8 mouse cellular contexts compared by ENCODE assay signal in genomic region chr3:116595603-116595991, GRCm38 (mm10). TPM values are rescaled to one million over a fixed set of nuclear protein-coding genes. Genes with fewer than 3 reads are reported as not detected.
DNase-seq lines count a peak whose midpoint lies in the region; ATAC-seq and TF ChIP-seq lines count a peak whose summit lies in the region.

No protein-coding gene starts in this region.

- no peaks in the 10 kb centered on the region; the same call in 1 of the 2 replicates for H3K79me2 ChIP-seq in liver, adult 2 months (ENCODE audit: control insufficient read depth, insufficient read depth, low read length)

- 7% methylated on average over 10 of the region's 10 CpGs for WGBS in liver, adult 2 months
- WGBS in stomach, postnatal 0 days = 4% methylated on average over 10 of the region's 10 CpGs

- no peaks in the 10 kb centered on the region for H3K4me1 ChIP-seq in testis, adult 2 months (ENCODE audit: control insufficient read depth, insufficient read depth, low read length)
- peaks cover 3% of the 10 kb centered on the region; the same call in 1 of the 2 replicates for H3K4me1 ChIP-seq in liver, adult 2 months (ENCODE audit: control insufficient read depth, insufficient read depth, low read length)
- H3K4me1 ChIP-seq in stomach, postnatal 0 days (replicated peaks; ENCODE audit: control insufficient read depth, insufficient read depth) = no peaks in the 10 kb centered on the region

- ATAC-seq in cerebellum, adult (ENCODE audit: insufficient number of reproducible peaks, low FRiP score, low TSS enrichment) = no peak
- no peak for ATAC-seq in stomach, postnatal 0 days (ENCODE audit: low FRiP score, low TSS enrichment)

- peak; percentile 13 for DNase-seq in cerebellum, adult 9-11 months
- no peak for DNase-seq in testis, postnatal 10 days (ENCODE audit: low spot score)
- no peak for DNase-seq in liver, adult 2 months (ENCODE audit: extremely low read depth, low read depth, low spot score)
- no peak for DNase-seq in stomach, postnatal 0 days (ENCODE audit: low spot score)
- DNase-seq in cerebellum, adult 18-20 months = no peak
- DNase-seq in right cerebral cortex, postnatal 36 days (ENCODE audit: low spot score in 2 of 2) = no peak

- no peaks in the 10 kb centered on the region for H3K36me3 ChIP-seq in testis, adult 2 months (ENCODE audit: control insufficient read depth, insufficient read depth, low read length)
- H3K36me3 ChIP-seq in liver, adult 2 months (ENCODE audit: control insufficient read depth, insufficient read depth, low read length) = peaks cover 6% of the 10 kb centered on the region; the same call in 1 of the 2 replicates
- H3K36me3 ChIP-seq in stomach, postnatal 0 days (ENCODE audit: control insufficient read depth, insufficient read depth, low read length) = peaks cover 2% of the 10 kb centered on the region

- no peak for TF ChIP-seq CTCF in testis, adult 2 months (IDR thresholded peaks at IDR 0.05; ENCODE audit: control insufficient read depth, insufficient read depth, insufficient replicate concordance, low read depth, low read length)
- TF ChIP-seq CTCF in liver, adult 2 months (IDR thresholded peaks at IDR 0.05; ENCODE audit: low read depth, low read length) = no peak
- no peak for TF ChIP-seq CTCF in stomach, postnatal 0 days (IDR thresholded peaks at IDR 0.05; ENCODE audit: low read depth)

- peak overlapping the region; percentile 99 for H3K4me3 ChIP-seq in testis, adult 2 months (ENCODE audit: control insufficient read depth, low read depth, low read length)
- peak overlapping the region; percentile 94 for H3K4me3 ChIP-seq in liver, adult 2 months (ENCODE audit: insufficient read depth, low read depth, low read length)
- peak overlapping the region; percentile 88 for H3K4me3 ChIP-seq in stomach, postnatal 0 days (ENCODE audit: low read depth, low read length)

- peak overlapping the region; percentile 62 for H3K9ac ChIP-seq in liver, adult 2 months (ENCODE audit: low read depth, low read length)
- peak overlapping the region; percentile 70 for H3K9ac ChIP-seq in stomach, postnatal 0 days (ENCODE audit: low read length)

- H3K9me3 ChIP-seq in stomach, postnatal 0 days (ENCODE audit: control insufficient read depth, low read length) = no peaks in the 10 kb centered on the region

- TF ChIP-seq POLR2A in testis, adult 2 months (IDR thresholded peaks at IDR 0.05; ENCODE audit: control insufficient read depth, low read depth, low read length) = no peak
- no peak for TF ChIP-seq POLR2A in liver, adult 2 months (IDR thresholded peaks at IDR 0.05; ENCODE audit: extremely low read depth, insufficient read depth, low read length)

- TF ChIP-seq EP300 in stomach, postnatal 0 days (optimal IDR thresholded peaks at IDR 0.05) = no peak

- no peaks in the 10 kb centered on the region for H3K27me3 ChIP-seq in testis, adult 2 months (ENCODE audit: control insufficient read depth, insufficient read depth, low read length)
- no peaks in the 10 kb centered on the region for H3K27me3 ChIP-seq in liver, adult 2 months (ENCODE audit: control insufficient read depth, insufficient read depth, low read length)
- no peaks in the 10 kb centered on the region for H3K27me3 ChIP-seq in stomach, postnatal 0 days (ENCODE audit: control insufficient read depth, insufficient read depth, low read length)

- peak overlapping the region; percentile 86 for H3K4me2 ChIP-seq in stomach, postnatal 0 days (replicated peaks; ENCODE audit: low read depth)

- H3K27ac ChIP-seq in testis, adult 2 months (ENCODE audit: control insufficient read depth, insufficient read depth, low read depth, low read length) = peak overlapping the region; percentile 98
- H3K27ac ChIP-seq in liver, adult 2 months (replicated peaks; ENCODE audit: insufficient read depth, low read depth, low read length) = no peak overlapping the region
- H3K27ac ChIP-seq in stomach, postnatal 0 days (replicated peaks) = no peak overlapping the region

RNA-seq across cellular contexts. Expression of gene Sass6, which starts 0.8 kb away (rescaled TPM):
- 21.4 and 22.8 TPM in 2 replicates for polyA plus RNA-seq in testis, adult 2 months (2012; rRNA removed)
- total RNA-seq in liver, adult 2 months (2014; rRNA removed) = 1.3 and 1.9 TPM in 2 replicates
- polyA plus RNA-seq in liver, adult 2 months (2012; rRNA removed) = 0.28 and 0.34 TPM in 2 replicates
- polyA plus RNA-seq in stomach, postnatal 0 days (2015; fragmentation: Nextera tagmentation; extraction: Ambion mirVana) = 5.0 TPM in 2 replicates

RNA-seq across cellular contexts. Expression of gene Trmt13, which starts 18.8 kb away (rescaled TPM):
- 4.8 and 5.0 TPM in 2 replicates for polyA plus RNA-seq in testis, adult 2 months (2012; rRNA removed)
- total RNA-seq in liver, adult 2 months (2014; rRNA removed) = 6.4 and 7.0 TPM in 2 replicates
- 1.5 and 3.0 TPM in 2 replicates for polyA plus RNA-seq in liver, adult 2 months (2012; rRNA removed)
- 12.6 and 13.0 TPM in 2 replicates for polyA plus RNA-seq in stomach, postnatal 0 days (2015; fragmentation: Nextera tagmentation; extraction: Ambion mirVana)

RNA-seq across cellular contexts. Expression of gene Lrrc39, which starts 32.8 kb away (rescaled TPM):
- 0.02 TPM in 1 of 2 replicates, not detected in the other for polyA plus RNA-seq in testis, adult 2 months (2012; rRNA removed)
- total RNA-seq in liver, adult 2 months (2014; rRNA removed) = 0.37 and 0.60 TPM in 2 replicates
- polyA plus RNA-seq in liver, adult 2 months (2012; rRNA removed) = 0.12 and 0.15 TPM in 2 replicates
- 2.6 and 2.7 TPM in 2 replicates for polyA plus RNA-seq in stomach, postnatal 0 days (2015; fragmentation: Nextera tagmentation; extraction: Ambion mirVana)
